ENCODE assay signal across 8 mouse cellular contexts in the genomic region with DNA sequence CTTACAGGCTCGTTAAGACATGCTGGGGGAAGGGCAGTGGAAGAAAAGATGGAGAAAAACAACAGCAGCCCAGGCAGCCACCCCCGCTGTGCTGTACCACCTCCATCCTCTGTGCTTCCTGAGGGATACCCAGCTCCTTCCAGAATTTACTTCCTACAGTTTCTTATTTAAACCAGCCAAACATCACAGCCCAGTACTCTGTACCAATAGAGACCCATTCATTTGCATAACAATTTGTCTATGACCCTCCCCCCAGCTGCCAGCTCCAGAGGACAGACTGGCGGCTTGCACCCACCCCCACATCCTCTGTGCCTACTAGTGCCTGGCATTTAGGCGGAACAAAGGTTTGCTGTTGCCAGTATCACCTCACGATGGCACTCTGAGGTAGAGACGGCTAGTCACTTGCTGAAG. TPM values are rescaled to one million over a fixed set of nuclear protein-coding genes. Genes with fewer than 3 reads are reported as not detected.
A peak's percentile ranks its signal among the peaks of the same experiment; 100 is the strongest.
DNase-seq lines count a peak whose midpoint lies in the region; TF ChIP-seq lines count a peak whose summit lies in the region.

No protein-coding gene starts in this region.

- intact Hi-C loops in heart, postnatal 36 days (cut with DNase I): no loop called here

- no peak for TF ChIP-seq CTCF in ES-Bruce4 (IDR thresholded peaks at IDR 0.05; ENCODE audit: low read depth, low read length)

- no peaks in the 10 kb centered on the region for H3K27me3 ChIP-seq in ES-Bruce4 (ENCODE audit: control insufficient read depth, insufficient read depth, low read length, poor library complexity, severe bottlenecking)
- H3K27me3 ChIP-seq in forebrain, embryonic 10.5 days (ENCODE audit: poor library complexity, severe bottlenecking): no peaks in the 10 kb centered on the region

- 21% methylated on average over 6 of the region's 6 CpGs for WGBS in forebrain, embryonic 10.5 days

- H3K27ac ChIP-seq in ES-Bruce4 (ENCODE audit: insufficient read depth, low read length): peak overlapping the region; percentile 51; the same call in 1 of the 2 replicates
- H3K27ac ChIP-seq in forebrain, embryonic 10.5 days: peak overlapping the region; percentile 72

- no peaks in the 10 kb centered on the region for H3K9me3 ChIP-seq in ES-Bruce4 (replicated peaks; ENCODE audit: control insufficient read depth, insufficient read depth, low read length, poor library complexity, severe bottlenecking)
- no peaks in the 10 kb centered on the region for H3K9me3 ChIP-seq in forebrain, embryonic 10.5 days

- H3K4me3 ChIP-seq in ES-Bruce4 (ENCODE audit: low read depth, low read length): no peak overlapping the region
- H3K4me3 ChIP-seq in forebrain, embryonic 10.5 days: peak overlapping the region; percentile 9; the same call in 1 of the 2 replicates

- TF ChIP-seq EP300 in ES-Bruce4 (IDR thresholded peaks at IDR 0.05; ENCODE audit: insufficient read depth, low read depth, low read length): 0 out of 2 replicates have a peak, but pooled peaks have one; percentile 40

- H3K36me3 ChIP-seq in ES-Bruce4 (ENCODE audit: control insufficient read depth, insufficient read depth, low read length, poor library complexity, severe bottlenecking): no peaks in the 10 kb centered on the region
- H3K36me3 ChIP-seq in forebrain, embryonic 10.5 days (replicated peaks): 0 out of 2 replicates have a peak, but pooled peaks cover 3% of the 10 kb centered on the region

- TF ChIP-seq POLR2A in ES-Bruce4 (IDR thresholded peaks at IDR 0.05; ENCODE audit: insufficient read depth, low read length): no peak

- no peak for DNase-seq in forebrain, embryonic 10.5 days (ENCODE audit: extremely low spot score, low spot score)
- peak; percentile 90 for DNase-seq in layer of hippocampus, adult 9-11 months
- peak; percentile 81 to 86 for DNase-seq in right cerebral cortex, adult 2 months (ENCODE audit: low spot score in 2 of 2)
- no peak for DNase-seq in gastrocnemius, postnatal 25 days
- no peak for DNase-seq in urinary bladder, postnatal 10 days (ENCODE audit: low spot score)
- no peak for DNase-seq in heart, postnatal 36 days
- DNase-seq in adrenal gland, postnatal 36 days: no peak

- H3K4me1 ChIP-seq in ES-Bruce4 (ENCODE audit: control insufficient read depth, insufficient read depth, low read length): peaks cover 6% of the 10 kb centered on the region
- peaks cover 37% of the 10 kb centered on the region for H3K4me1 ChIP-seq in forebrain, embryonic 10.5 days

- H3K9ac ChIP-seq in ES-Bruce4 (ENCODE audit: low read depth, poor library complexity, severe bottlenecking): no peak overlapping the region

RNA-seq across cellular contexts. Expression of a gene that starts 4.7 kb away (rescaled TPM):
- 33.8 and 35.1 TPM in 2 replicates for polyA plus RNA-seq in ES-Bruce4 (2011; ENCODE audit: insufficient read depth, insufficient read length, low read depth, missing spikeins)
- polyA plus RNA-seq in forebrain, embryonic 10.5 days (2016; fragmentation: Nextera tagmentation; extraction: Ambion mirVana): 6.3 and 6.6 TPM in 2 replicates
- total RNA-seq in gastrocnemius, postnatal 25 days (2021): 10 to 100 TPM; 20.1 to 20.3 TPM
- 10 to 100 TPM; 24.3 to 27.3 TPM for total RNA-seq in heart, postnatal 36 days (2021)
- 10 to 100 TPM; 32.0 to 40.7 TPM for total RNA-seq in adrenal gland, postnatal 36 days (2021)

RNA-seq across cellular contexts. Expression of a gene that starts 13.9 kb away (rescaled TPM):
- 171 and 173 TPM in 2 replicates for polyA plus RNA-seq in ES-Bruce4 (2011; ENCODE audit: insufficient read depth, insufficient read length, low read depth, missing spikeins)
- 7.8 and 8.6 TPM in 2 replicates for polyA plus RNA-seq in forebrain, embryonic 10.5 days (2016; fragmentation: Nextera tagmentation; extraction: Ambion mirVana)
- 10 to 100 TPM; 12.2 to 13.5 TPM for total RNA-seq in gastrocnemius, postnatal 25 days (2021)
- 10 to 100 TPM; 17.5 to 18.0 TPM for total RNA-seq in heart, postnatal 36 days (2021)
- 10 to 100 TPM; 49.3 to 56.3 TPM for total RNA-seq in adrenal gland, postnatal 36 days (2021)

RNA-seq across cellular contexts. Expression of a gene that starts 26.2 kb away (rescaled TPM):
- 39.0 and 41.2 TPM in 2 replicates for polyA plus RNA-seq in ES-Bruce4 (2011; ENCODE audit: insufficient read depth, insufficient read length, low read depth, missing spikeins)
- 34.2 and 35.4 TPM in 2 replicates for polyA plus RNA-seq in forebrain, embryonic 10.5 days (2016; fragmentation: Nextera tagmentation; extraction: Ambion mirVana)
- total RNA-seq in gastrocnemius, postnatal 25 days (2021): 1 to 10 TPM; 2.4 to 3.1 TPM
- 1 to 10 TPM; 4.1 to 4.7 TPM for total RNA-seq in heart, postnatal 36 days (2021)
- 10 to 100 TPM; 16.2 to 25.8 TPM for total RNA-seq in adrenal gland, postnatal 36 days (2021)

RNA-seq across cellular contexts. Expression of a gene that starts 42.2 kb away (rescaled TPM):
- polyA plus RNA-seq in ES-Bruce4 (2011; ENCODE audit: insufficient read depth, insufficient read length, low read depth, missing spikeins): 15.2 and 17.2 TPM in 2 replicates
- 12.4 and 13.1 TPM in 2 replicates for polyA plus RNA-seq in forebrain, embryonic 10.5 days (2016; fragmentation: Nextera tagmentation; extraction: Ambion mirVana)
- 1 to 10 TPM; 3.8 to 5.4 TPM for total RNA-seq in gastrocnemius, postnatal 25 days (2021)
- 10 to 100 TPM in 1 of 2 experiments, 1 to 10 TPM in 1; 8.3 to 11.5 TPM for total RNA-seq in heart, postnatal 36 days (2021)
- total RNA-seq in adrenal gland, postnatal 36 days (2021): 1 to 10 TPM; 5.5 to 6.3 TPM

RNA-seq across cellular contexts. Expression of a gene that starts 51.6 kb away (rescaled TPM):
- 6.5 and 8.0 TPM in 2 replicates for polyA plus RNA-seq in ES-Bruce4 (2011; ENCODE audit: insufficient read depth, insufficient read length, low read depth, missing spikeins)
- polyA plus RNA-seq in forebrain, embryonic 10.5 days (2016; fragmentation: Nextera tagmentation; extraction: Ambion mirVana): 17.1 and 17.9 TPM in 2 replicates
- total RNA-seq in gastrocnemius, postnatal 25 days (2021): 10 to 100 TPM; 56.2 to 62.1 TPM
- total RNA-seq in heart, postnatal 36 days (2021): 10 to 100 TPM; 91.8 to 92.4 TPM
- 10 to 100 TPM; 33.0 to 44.2 TPM for total RNA-seq in adrenal gland, postnatal 36 days (2021)

Comparison
In these comparisons a context has a peak if more than half of its experiments do, and no peak if none do; other contexts are left out.
1. DNase-seq: peak in layer of hippocampus, adult 9-11 months (single experiment) and right cerebral cortex, adult 2 months (2 of 2); none in forebrain, embryonic 10.5 days (single experiment), gastrocnemius, postnatal 25 days (single experiment), urinary bladder, postnatal 10 days (single experiment), heart, postnatal 36 days (0 of 2) and adrenal gland, postnatal 36 days (0 of 2).